Mouse (Mus musculus) heart, embryonic 13.5 days (tissue): ENCODE results near the gene Cisd3. TPM values are rescaled to one million over a fixed set of nuclear protein-coding genes. Genes with fewer than 3 reads are reported as not detected.

Experiments
- ATAC-seq: fragments of 200-750 bp; cut with Nextera tagmentation; 2 replicates; pipeline ENCODE4 v1.8.0; 2017; ENCODE audit warnings: moderate TSS enrichment; ENCODE audit not compliant: insufficient number of reproducible peaks, low FRiP score, low TSS enrichment; ENCODE audit errors: extremely low read depth
- H3K27ac ChIP-seq: fragments of 300-500 bp; sonication (generic); replicated peaks from 2 replicates; pipeline ENCODE4 v1.5.1; 2015; ENCODE audit warnings: moderate library complexity, mild to moderate bottlenecking, inconsistent platforms
- H3K27me3 ChIP-seq: fragments of 300-500 bp; sonication (generic); replicated peaks from 2 replicates; pipeline ENCODE4 v1.6.1; 2015; ENCODE audit warnings: mild to moderate bottlenecking, inconsistent platforms
- H3K36me3 ChIP-seq: fragments of 300-500 bp; sonication (generic); 2 replicates; pipeline ENCODE4 v1.6.1; 2015; ENCODE audit warnings: mild to moderate bottlenecking, inconsistent platforms
- H3K4me1 ChIP-seq: fragments of 300-500 bp; sonication (generic); 2 replicates; pipeline ENCODE4 v1.6.1; 2015; ENCODE audit warnings: inconsistent platforms
- H3K4me2 ChIP-seq: fragments of 300-500 bp; sonication (generic); 2 replicates; pipeline ENCODE4 v1.6.1; 2015; ENCODE audit warnings: inconsistent platforms, mild to moderate bottlenecking, moderate library complexity
- H3K4me3 ChIP-seq: fragments of 300-500 bp; sonication (generic); 2 replicates; pipeline ENCODE4 v1.5.1; 2015; ENCODE audit warnings: moderate library complexity, mild to moderate bottlenecking, inconsistent platforms
- H3K9ac ChIP-seq: fragments of 300-500 bp; sonication (generic); 2 replicates; pipeline ENCODE4 v1.6.1; 2015; ENCODE audit warnings: inconsistent platforms, mild to moderate bottlenecking, moderate library complexity
- H3K9me3 ChIP-seq: fragments of 300-500 bp; sonication (generic); 2 replicates; pipeline ENCODE4 v1.6.1; 2016; ENCODE audit warnings: inconsistent platforms
- WGBS: fragments of 180-500 bp; shearing (Covaris S2); methylation state at CpG from one replicate; pipeline ENCODE4 v1.1.7; 2015; ENCODE audit warnings: mixed read lengths; 5-methylcytosine and 5-hydroxymethylcytosine counted together
- polyA plus RNA-seq: library from polyadenylated mRNA; unstranded; fragments of >200 nt; fragmentation: Nextera tagmentation; extraction: Ambion mirVana; gene quantifications from 2 replicates; pipeline ENCODE4 v1.2.1, GENCODE M21; 2015

Cisd3 gene
- polyA plus RNA-seq, 1 experiment from 2014 or later, result 44.1 TPM

GRCm38 (mm10) chr11:97673148-97673547, 12.5 kb upstream of the Cisd3 start:
- Histone ChIP-seq H3K9me3 (no peaks in the 10 kb centered on the region), H3K4me2 (no peak overlapping the region), H3K9ac (no peak overlapping the region), H3K4me3 (no peak overlapping the region), H3K27ac (no peak overlapping the region), H3K27me3 (no peaks in the 10 kb centered on the region), H3K4me1 (peaks cover 39% of the 10 kb centered on the region), H3K36me3 (peaks cover 98% of the 10 kb centered on the region)
- WGBS, result 86% methylated on average over 11 of the region's 11 CpGs
- no peak for ATAC-seq

GRCm38 (mm10) chr11:97676050-97676754, 9.4 kb upstream of the Cisd3 start:
- ATAC-seq, result no peak
- H3K9me3 ChIP-seq, result no peaks in the 10 kb centered on the region
- peaks cover 99% of the 10 kb centered on the region for H3K36me3 ChIP-seq
- H3K27me3 ChIP-seq, result no peaks in the 10 kb centered on the region
- peaks cover 21% of the 10 kb centered on the region for H3K4me1 ChIP-seq
- no peak overlapping the region for H3K4me2 ChIP-seq
- H3K4me3 ChIP-seq, result no peak overlapping the region
- no peak overlapping the region for H3K27ac ChIP-seq
- 70% methylated on average over 15 of the region's 15 CpGs for WGBS
- 0 out of 2 replicates have a peak overlapping the region, but pooled peaks have one; percentile 3 for H3K9ac ChIP-seq

GRCm38 (mm10) chr11:97677381-97677780, 8.2 kb upstream of the Cisd3 start:
- Histone ChIP-seq H3K4me1 (peaks cover 30% of the 10 kb centered on the region), H3K4me2 (no peak overlapping the region), H3K4me3 (no peak overlapping the region), H3K36me3 (peaks cover 99% of the 10 kb centered on the region), H3K27me3 (no peaks in the 10 kb centered on the region), H3K9ac (no peak overlapping the region), H3K9me3 (no peaks in the 10 kb centered on the region), H3K27ac (no peak overlapping the region)
- no peak for ATAC-seq
- 77% methylated on average over 15 of the region's 15 CpGs for WGBS

- peak overlapping the region; percentile 37; the same call in 1 of the 2 replicates for H3K9ac ChIP-seq
- H3K9me3 ChIP-seq, result no peaks in the 10 kb centered on the region
- H3K4me2 ChIP-seq, result no peak overlapping the region
- H3K36me3 ChIP-seq, result peaks cover 99% of the 10 kb centered on the region
- ATAC-seq, result no peak
- H3K4me1 ChIP-seq, result peaks cover 32% of the 10 kb centered on the region
- H3K27me3 ChIP-seq, result no peaks in the 10 kb centered on the region
- no peak overlapping the region for H3K27ac ChIP-seq
- WGBS, result 70% methylated on average over 8 of the region's 8 CpGs
- no peak overlapping the region for H3K4me3 ChIP-seq
These were observed 7.8 kb upstream of the Cisd3 start for GRCm38 (mm10) chr11:97677842-97678241.

GRCm38 (mm10) chr11:97678301-97678700, 7.3 kb upstream of the Cisd3 start:
- ATAC-seq, result no peak
- H3K27me3 ChIP-seq, result no peaks in the 10 kb centered on the region
- no peak overlapping the region for H3K4me3 ChIP-seq
- H3K36me3 ChIP-seq, result peaks cover 98% of the 10 kb centered on the region
- H3K27ac ChIP-seq, result no peak overlapping the region
- H3K4me1 ChIP-seq, result peaks cover 32% of the 10 kb centered on the region
- H3K9me3 ChIP-seq, result no peaks in the 10 kb centered on the region
- peak overlapping the region; percentile 37; the same call in 1 of the 2 replicates for H3K9ac ChIP-seq
- no peak overlapping the region for H3K4me2 ChIP-seq
- WGBS, result 91% methylated on average over 15 of the region's 15 CpGs

GRCm38 (mm10) chr11:97680430-97680829, 5.2 kb upstream of the Cisd3 start:
- 0 out of 2 replicates have a peak, but pooled peaks have one; percentile 4 for ATAC-seq
- Histone ChIP-seq H3K9me3 (no peaks in the 10 kb centered on the region), H3K4me1 (peaks cover 40% of the 10 kb centered on the region), H3K4me2 (no peak overlapping the region), H3K27ac (peak overlapping the region; percentile 25; the same call in 1 of the 2 replicates), H3K36me3 (peaks cover 77% of the 10 kb centered on the region), H3K4me3 (no peak overlapping the region), H3K27me3 (no peaks in the 10 kb centered on the region), H3K9ac (peak overlapping the region; percentile 16)
- 72% methylated on average over 12 of the region's 12 CpGs for WGBS

GRCm38 (mm10) chr11:97682504-97683055, 3.0 kb upstream of the Cisd3 start:
- ATAC-seq, result no peak
- Histone ChIP-seq H3K9ac (0 out of 2 replicates have a peak overlapping the region, but pooled peaks have one; percentile 37), H3K9me3 (no peaks in the 10 kb centered on the region), H3K27me3 (no peaks in the 10 kb centered on the region), H3K4me3 (no peak overlapping the region), H3K27ac (no peak overlapping the region; the same call in 1 of the 2 replicates), H3K36me3 (peaks cover 55% of the 10 kb centered on the region), H3K4me2 (no peak overlapping the region), H3K4me1 (peaks cover 50% of the 10 kb centered on the region)
- 51% methylated on average over 6 of the region's 6 CpGs for WGBS

- no peak overlapping the region for H3K27ac ChIP-seq
- 76% methylated on average over 6 of the region's 6 CpGs for WGBS
- no peak for ATAC-seq
These were observed 1.5 kb upstream of the Cisd3 start for GRCm38 (mm10) chr11:97684063-97684680.

GRCm38 (mm10) chr11:97684766-97685165, 860 bp upstream of the Cisd3 start:
- no peak for ATAC-seq
- 50% methylated on average over 7 of the region's 7 CpGs for WGBS
- no peaks in the 10 kb centered on the region for H3K9me3 ChIP-seq
- peaks cover 49% of the 10 kb centered on the region for H3K4me1 ChIP-seq
- no peak overlapping the region for H3K4me2 ChIP-seq
- H3K9ac ChIP-seq, result peak overlapping the region; percentile 77; the same call in 1 of the 2 replicates
- H3K27me3 ChIP-seq, result no peaks in the 10 kb centered on the region
- peak overlapping the region; percentile 77; the same call in 1 of the 2 replicates for H3K27ac ChIP-seq
- peaks cover 50% of the 10 kb centered on the region for H3K36me3 ChIP-seq
- H3K4me3 ChIP-seq, result no peak overlapping the region

More at GRCm38 (mm10) chr11:97684063-97684680, 1.5 kb upstream of the Cisd3 start:
- Histone ChIP-seq H3K4me1 (peaks cover 51% of the 10 kb centered on the region), H3K9ac (no peak overlapping the region), H3K4me2 (no peak overlapping the region), H3K27me3 (no peaks in the 10 kb centered on the region), H3K4me3 (no peak overlapping the region), H3K9me3 (no peaks in the 10 kb centered on the region), H3K36me3 (peaks cover 51% of the 10 kb centered on the region)

GRCm38 (mm10) chr11:97686322-97686908, 789 bp downstream of the Cisd3 start:
- peaks cover 51% of the 10 kb centered on the region for H3K36me3 ChIP-seq
- peaks cover 39% of the 10 kb centered on the region for H3K4me1 ChIP-seq
- no peak for ATAC-seq
- 62% methylated on average over 11 of the region's 11 CpGs for WGBS
- H3K9ac ChIP-seq, result peak overlapping the region; percentile 77
- H3K4me2 ChIP-seq, result peak overlapping the region; percentile 77
- peak overlapping the region; percentile 50 for H3K4me3 ChIP-seq
- H3K9me3 ChIP-seq, result no peaks in the 10 kb centered on the region
- H3K27me3 ChIP-seq, result no peaks in the 10 kb centered on the region
- H3K27ac ChIP-seq, result peak overlapping the region; percentile 53; the same call in 1 of the 2 replicates

GRCm38 (mm10) chr11:97687061-97687460, 1.4 kb downstream of the Cisd3 start:
- H3K9me3 ChIP-seq, result no peaks in the 10 kb centered on the region
- H3K27me3 ChIP-seq, result no peaks in the 10 kb centered on the region
- no peak overlapping the region for H3K4me3 ChIP-seq
- H3K36me3 ChIP-seq, result peaks cover 51% of the 10 kb centered on the region
- H3K27ac ChIP-seq, result no peak overlapping the region
- H3K4me1 ChIP-seq, result peaks cover 33% of the 10 kb centered on the region
- peak overlapping the region; percentile 77 for H3K9ac ChIP-seq
- H3K4me2 ChIP-seq, result 0 out of 2 replicates have a peak overlapping the region, but pooled peaks have one; percentile 0
- 81% methylated on average over 3 of the region's 3 CpGs for WGBS
- ATAC-seq, result no peak
